Mouse (Mus musculus): Measurements from ENCODE around the gene Rapsn. TPM values are rescaled to one million over a fixed set of nuclear protein-coding genes. Genes with fewer than 3 reads are reported as not detected.
A peak's percentile ranks its signal among the peaks of the same experiment; 100 is the strongest.

Gene Rapsn
- polyA plus RNA-seq, 1 experiment = 7.0 TPM

GRCm38 (mm10) chr2:91062779-91063606, 27.6 kb downstream of the Rapsn start:
- no peaks in the 10 kb centered on the region for H3K4me1 ChIP-seq (ENCODE audit: control insufficient read depth, insufficient read depth, low read length)
- no peaks in the 10 kb centered on the region; the same call in 1 of the 2 replicates for H3K36me3 ChIP-seq (ENCODE audit: control insufficient read depth, insufficient read depth, low read length)
- TF ChIP-seq CTCF (conservative IDR thresholded peaks at IDR 0.05; ENCODE audit: insufficient read depth, insufficient read length, low read depth, low read length) (no peak), POLR2A (IDR thresholded peaks at IDR 0.05; ENCODE audit: low read depth, low read length) (no peak)
- no peak for DNase-seq
- H3K27ac ChIP-seq (ENCODE audit: insufficient read depth, low read depth, low read length) = peak overlapping the region; percentile 7; the same call in 1 of the 2 replicates
- 78% methylated on average over 16 of the region's 16 CpGs for WGBS
- no peaks in the 10 kb centered on the region for H3K27me3 ChIP-seq (replicated peaks; ENCODE audit: control insufficient read depth, insufficient read depth, low read length)
- no peak overlapping the region for H3K4me3 ChIP-seq (ENCODE audit: insufficient read depth, low read depth, low read length)

DNA sequence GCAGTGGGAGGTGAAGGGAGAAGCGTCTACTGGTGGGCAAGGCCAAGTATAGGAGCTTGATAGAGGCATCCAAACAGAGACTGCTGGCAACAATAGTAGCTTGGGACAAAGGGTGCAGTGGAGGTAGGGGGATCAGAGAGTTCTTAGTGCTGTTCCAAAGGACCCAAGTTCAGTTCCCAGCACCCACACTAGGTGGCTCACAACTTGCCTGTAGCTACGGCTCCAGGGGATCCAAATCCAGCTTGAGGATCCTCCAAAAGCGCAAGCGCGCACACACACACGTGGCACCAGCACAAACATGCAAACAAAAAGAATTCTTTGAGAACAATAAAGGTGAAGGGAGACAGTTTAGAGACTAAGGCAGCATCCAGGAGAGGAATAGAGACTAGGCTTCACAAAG, 28.8 kb downstream of the Rapsn start:
- H3K36me3 ChIP-seq (ENCODE audit: control insufficient read depth, insufficient read depth, low read length) = no peaks in the 10 kb centered on the region
- 87% methylated on average over 6 of the region's 6 CpGs for WGBS
- no peak for TF ChIP-seq CTCF (conservative IDR thresholded peaks at IDR 0.05; ENCODE audit: insufficient read depth, insufficient read length, low read depth, low read length)
- no peak for TF ChIP-seq POLR2A (IDR thresholded peaks at IDR 0.05; ENCODE audit: low read depth, low read length)

GRCm38 (mm10) chr2:91065544-91065943, 30.1 kb downstream of the Rapsn start:
- no peak for TF ChIP-seq POLR2A (IDR thresholded peaks at IDR 0.05; ENCODE audit: low read depth, low read length)
- peak; percentile 81 for TF ChIP-seq CTCF (conservative IDR thresholded peaks at IDR 0.05; ENCODE audit: insufficient read depth, insufficient read length, low read depth, low read length)
- DNase-seq = peak; percentile 66

More for the DNA sequence above, 28.8 kb downstream of the Rapsn start:
- Histone ChIP-seq H3K27me3 (replicated peaks; ENCODE audit: control insufficient read depth, insufficient read depth, low read length) (no peaks in the 10 kb centered on the region), H3K27ac (ENCODE audit: insufficient read depth, low read depth, low read length) (no peak overlapping the region), H3K4me1 (ENCODE audit: control insufficient read depth, insufficient read depth, low read length) (no peaks in the 10 kb centered on the region), H3K4me3 (ENCODE audit: insufficient read depth, low read depth, low read length) (no peak overlapping the region)
- DNase-seq = no peak

GRCm38 (mm10) chr2:91066455-91066854, 31.0 kb downstream of the Rapsn start:
- Histone ChIP-seq H3K4me1 (ENCODE audit: control insufficient read depth, insufficient read depth, low read length) (peaks cover 7% of the 10 kb centered on the region; the same call in 1 of the 2 replicates), H3K27me3 (replicated peaks; ENCODE audit: control insufficient read depth, insufficient read depth, low read length) (no peaks in the 10 kb centered on the region), H3K36me3 (ENCODE audit: control insufficient read depth, insufficient read depth, low read length) (no peaks in the 10 kb centered on the region), H3K27ac (ENCODE audit: insufficient read depth, low read depth, low read length) (no peak overlapping the region), H3K4me3 (ENCODE audit: insufficient read depth, low read depth, low read length) (no peak overlapping the region)
- TF ChIP-seq CTCF (conservative IDR thresholded peaks at IDR 0.05; ENCODE audit: insufficient read depth, insufficient read length, low read depth, low read length) (no peak), POLR2A (IDR thresholded peaks at IDR 0.05; ENCODE audit: low read depth, low read length) (no peak)
- no peak for DNase-seq
- WGBS = 84% methylated on average over 3 of the region's 3 CpGs

More at GRCm38 (mm10) chr2:91065544-91065943, 30.1 kb downstream of the Rapsn start:
- Histone ChIP-seq H3K4me3 (ENCODE audit: insufficient read depth, low read depth, low read length) (no peak overlapping the region), H3K27me3 (replicated peaks; ENCODE audit: control insufficient read depth, insufficient read depth, low read length) (no peaks in the 10 kb centered on the region), H3K36me3 (ENCODE audit: control insufficient read depth, insufficient read depth, low read length) (no peaks in the 10 kb centered on the region), H3K27ac (ENCODE audit: insufficient read depth, low read depth, low read length) (no peak overlapping the region), H3K4me1 (ENCODE audit: control insufficient read depth, insufficient read depth, low read length) (no peaks in the 10 kb centered on the region; the same call in 1 of the 2 replicates)
- WGBS = 25% methylated on average over 3 of the region's 3 CpGs

- H3K4me1 ChIP-seq (ENCODE audit: control insufficient read depth, insufficient read depth, low read length) = peaks cover 7% of the 10 kb centered on the region; the same call in 1 of the 2 replicates
- H3K4me3 ChIP-seq (ENCODE audit: insufficient read depth, low read depth, low read length) = peak overlapping the region; percentile 84
- no peak for TF ChIP-seq CTCF (conservative IDR thresholded peaks at IDR 0.05; ENCODE audit: insufficient read depth, insufficient read length, low read depth, low read length)
- TF ChIP-seq POLR2A (IDR thresholded peaks at IDR 0.05; ENCODE audit: low read depth, low read length) = no peak
- peak overlapping the region; percentile 1 for H3K27ac ChIP-seq (ENCODE audit: insufficient read depth, low read depth, low read length)
- 55% methylated on average over 13 of the region's 13 CpGs for WGBS
- no peaks in the 10 kb centered on the region for H3K36me3 ChIP-seq (ENCODE audit: control insufficient read depth, insufficient read depth, low read length)
- H3K27me3 ChIP-seq (replicated peaks; ENCODE audit: control insufficient read depth, insufficient read depth, low read length) = no peaks in the 10 kb centered on the region
- peak; percentile 42 for DNase-seq
Measured at GRCm38 (mm10) chr2:91068162-91068871, 32.9 kb downstream of the Rapsn start.

DNA sequence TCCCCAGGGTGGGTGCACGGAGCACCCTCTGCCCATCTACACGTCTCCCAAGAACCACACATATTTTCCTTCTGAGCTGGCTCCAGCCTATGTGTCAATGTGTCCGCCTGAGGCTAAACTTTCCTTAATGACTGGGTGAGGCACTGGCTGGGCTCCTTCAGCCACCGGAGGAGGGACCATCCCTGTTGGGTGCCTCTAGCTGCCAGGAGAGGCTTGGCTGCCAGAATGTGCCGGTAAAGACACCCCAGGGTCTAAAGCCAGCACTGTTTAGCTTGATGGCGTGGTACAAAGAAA, 33.4 kb downstream of the Rapsn start:
- Histone ChIP-seq H3K36me3 (ENCODE audit: control insufficient read depth, insufficient read depth, low read length) (no peaks in the 10 kb centered on the region), H3K4me3 (ENCODE audit: insufficient read depth, low read depth, low read length) (peak overlapping the region; percentile 84), H3K27me3 (replicated peaks; ENCODE audit: control insufficient read depth, insufficient read depth, low read length) (no peaks in the 10 kb centered on the region), H3K4me1 (ENCODE audit: control insufficient read depth, insufficient read depth, low read length) (peaks cover 7% of the 10 kb centered on the region; the same call in 1 of the 2 replicates), H3K27ac (ENCODE audit: insufficient read depth, low read depth, low read length) (peak overlapping the region; percentile 1)
- 49% methylated on average over 6 of the region's 6 CpGs for WGBS
- TF ChIP-seq POLR2A (IDR thresholded peaks at IDR 0.05; ENCODE audit: low read depth, low read length) (no peak), CTCF (conservative IDR thresholded peaks at IDR 0.05; ENCODE audit: insufficient read depth, insufficient read length, low read depth, low read length) (no peak)
- DNase-seq = no peak
